24 mouse cellular contexts compared by ENCODE assay signal in the genomic region with DNA sequence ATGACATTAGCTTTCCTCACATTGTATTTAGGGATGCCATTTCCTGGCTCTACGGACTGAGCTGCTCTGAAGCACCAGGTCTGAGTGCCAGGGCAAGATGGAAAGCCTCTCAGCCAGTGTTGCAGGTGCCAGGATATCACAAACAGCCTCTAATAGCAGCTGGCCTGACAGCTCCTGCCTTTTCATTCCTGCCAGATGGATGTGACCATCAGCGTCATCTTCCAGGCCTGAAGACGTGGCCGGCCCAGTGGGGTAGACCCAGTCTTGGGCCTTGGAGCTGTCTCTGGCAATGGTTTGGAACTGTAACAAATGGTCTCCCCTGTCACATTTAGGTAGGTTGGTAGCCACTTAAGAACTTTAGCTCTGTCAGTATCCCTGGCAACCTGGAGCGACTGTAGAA. TPM values are rescaled to one million over a fixed set of nuclear protein-coding genes. Genes with fewer than 3 reads are reported as not detected.
DNase-seq lines count a peak whose midpoint lies in the region; TF ChIP-seq lines count a peak whose summit lies in the region.
"Had no signal": no experiment of that assay in that cellular context is flagged by ENCODE, and none has a peak within 500 bp of the region (broad histone marks: within the 10 kb centered on the region; RNA-seq: fewer than 3 reads in every experiment).

No protein-coding gene starts in this region.

- no peaks in the 10 kb centered on the region for H3K27me3 ChIP-seq in testis, adult 2 months (ENCODE audit: control insufficient read depth, insufficient read depth, low read length)
- H3K27me3 ChIP-seq: CH12.LX; embryonic facial prominence, embryonic 12.5 days; forebrain, embryonic 13.5 days; forebrain, embryonic 15.5 days had no signal

- no peak for TF ChIP-seq CTCF in gastrocnemius, adult 2 months (IDR thresholded peaks at IDR 0.05)
- no peak for TF ChIP-seq CTCF in testis, adult 2 months (IDR thresholded peaks at IDR 0.05; ENCODE audit: control insufficient read depth, insufficient read depth, insufficient replicate concordance, low read depth, low read length)

- H3K36me3 ChIP-seq in testis, adult 2 months (ENCODE audit: control insufficient read depth, insufficient read depth, low read length): no peaks in the 10 kb centered on the region
- H3K36me3 ChIP-seq: embryonic facial prominence, embryonic 10.5 days; embryonic facial prominence, embryonic 12.5 days; forebrain, embryonic 15.5 days; G1E had no signal

- intact Hi-C loops in gastrocnemius, adult 2 months (cut with DNase I): no loop called here
- intact Hi-C loops in left cerebral cortex, postnatal 4 days (cut with DNase I): no loop called here
- intact Hi-C loops in left cerebral cortex, postnatal 25 days (cut with DNase I): no loop called here

- H3K4me1 ChIP-seq in testis, adult 2 months (ENCODE audit: control insufficient read depth, insufficient read depth, low read length): peaks cover 3% of the 10 kb centered on the region
- H3K4me1 ChIP-seq: embryonic facial prominence, embryonic 12.5 days; forebrain, embryonic 15.5 days had no signal

- peak overlapping the region; percentile 38; the same call in 1 of the 2 replicates for H3K27ac ChIP-seq in gastrocnemius, adult 2 months
- peak overlapping the region; percentile 30; the same call in 1 of the 2 replicates for H3K27ac ChIP-seq in testis, adult 2 months (ENCODE audit: control insufficient read depth, insufficient read depth, low read depth, low read length)
- H3K27ac ChIP-seq: embryonic facial prominence, embryonic 10.5 days; embryonic facial prominence, embryonic 12.5 days; forebrain, embryonic 13.5 days; forebrain, embryonic 15.5 days had no signal

- TF ChIP-seq POLR2A in testis, adult 2 months (IDR thresholded peaks at IDR 0.05; ENCODE audit: control insufficient read depth, low read depth, low read length): no peak

- peak; percentile 73 to 83 for DNase-seq in cerebellum, postnatal 10 days
- DNase-seq in cerebellum, adult 9-11 months: no peak
- no peak for DNase-seq in gastrocnemius, adult 2 months
- no peak for DNase-seq in gastrocnemius, adult 8-10 months (ENCODE audit: low spot score in 2 of 2)
- peak; percentile 59 for DNase-seq in left cerebral cortex, postnatal 4 days
- DNase-seq in left cerebral cortex, postnatal 25 days (ENCODE audit: low spot score in 2 of 2): no peak
- DNase-seq in testis, postnatal 10 days (ENCODE audit: low spot score): no peak
- DNase-seq: adrenal gland, adult 8-10 months; adrenal gland, postnatal 14 days; adrenal gland, postnatal 36 days; B cell, adult 2 months; cerebellum, adult 11-12 months; cerebellum, adult 2 months; cerebellum, adult 9-10 months; forebrain, postnatal 0 days had no signal

- no peak overlapping the region for H3K4me3 ChIP-seq in gastrocnemius, adult 2 months
- H3K4me3 ChIP-seq in testis, adult 2 months (ENCODE audit: control insufficient read depth, low read depth, low read length): no peak overlapping the region
- H3K4me3 ChIP-seq: embryonic facial prominence, embryonic 10.5 days; embryonic facial prominence, embryonic 12.5 days; forebrain, embryonic 13.5 days; forebrain, embryonic 15.5 days had no signal

RNA-seq across cellular contexts. Expression of a gene that starts 14.9 kb away (rescaled TPM):
- 1 to 10 TPM; 2.7 to 3.0 TPM for total RNA-seq in gastrocnemius, adult 2 months (2021)
- 1 to 10 TPM; 2.7 to 3.9 (median 3.2) TPM for total RNA-seq in gastrocnemius, adult 8-10 months (2022)
- 10 to 100 TPM; 13.6 to 14.4 TPM for total RNA-seq in left cerebral cortex, postnatal 4 days (2021)
- 10 to 100 TPM; 12.0 to 13.2 TPM for total RNA-seq in left cerebral cortex, postnatal 25 days (2021)
- polyA plus RNA-seq in testis, adult 2 months (2012; rRNA removed): 5.2 and 5.4 TPM in 2 replicates

RNA-seq across cellular contexts. Expression of a gene that starts 24.6 kb away (rescaled TPM):
- total RNA-seq in gastrocnemius, adult 2 months (2021): under 1 TPM; 0.33 to 0.38 TPM
- under 1 TPM; 0.34 to 0.46 (median 0.39) TPM for total RNA-seq in gastrocnemius, adult 8-10 months (2022)
- under 1 TPM; 0.66 to 0.81 TPM for total RNA-seq in left cerebral cortex, postnatal 4 days (2021)
- under 1 TPM; 0.25 to 0.85 TPM for total RNA-seq in left cerebral cortex, postnatal 25 days (2021)
- polyA plus RNA-seq in testis, adult 2 months (2012; rRNA removed): 76.5 and 77.4 TPM in 2 replicates
- total RNA-seq: CH12.LX had no signal
- polyA plus RNA-seq: activated CD4-positive, CD25-positive, alpha-beta regulatory T cell, adult 4 months; CD4-positive, CD25-positive, alpha-beta regulatory T cell, adult 4 months; G1E had no signal

RNA-seq across cellular contexts. Expression of a gene that starts 28.4 kb away (rescaled TPM):
- total RNA-seq in gastrocnemius, adult 2 months (2021): 1 to 10 TPM; 1.1 to 1.6 TPM
- total RNA-seq in gastrocnemius, adult 8-10 months (2022): 1 to 10 TPM in 3 of 4 experiments, under 1 TPM in 1; 0.75 to 1.3 (median 1.2) TPM
- total RNA-seq in left cerebral cortex, postnatal 4 days (2021): 1 to 10 TPM; 3.7 to 4.4 TPM
- total RNA-seq in left cerebral cortex, postnatal 25 days (2021): 1 to 10 TPM; 2.8 to 3.1 TPM
- polyA plus RNA-seq in testis, adult 2 months (2012; rRNA removed): 12.3 and 12.4 TPM in 2 replicates
- total RNA-seq: CH12.LX, G1E had no signal
- polyA plus RNA-seq: G1E had no signal

Comparison
In these comparisons a context has a peak if more than half of its experiments do, and no peak if none do; other contexts are left out.
1. DNase-seq: peak in cerebellum, postnatal 10 days (2 of 2) and left cerebral cortex, postnatal 4 days (single experiment); none in cerebellum, adult 9-11 months (single experiment), gastrocnemius, adult 2 months (single experiment), gastrocnemius, adult 8-10 months (0 of 2), left cerebral cortex, postnatal 25 days (0 of 2) and testis, postnatal 10 days (single experiment).